Comparison of ENCODE assay signal across 12 mouse cellular contexts in genomic region chr4:108621504-108621903, GRCm38 (mm10). TPM values are rescaled to one million over a fixed set of nuclear protein-coding genes. Genes with fewer than 3 reads are reported as not detected.
DNase-seq lines count a peak whose midpoint lies in the region; TF ChIP-seq lines count a peak whose summit lies in the region.
"Had no signal": no experiment of that assay in that cellular context is flagged by ENCODE, and none has a peak within 500 bp of the region (broad histone marks: within the 10 kb centered on the region; RNA-seq: fewer than 3 reads in every experiment).

No protein-coding gene starts in this region.

- H3K36me3 ChIP-seq in testis, adult 2 months (ENCODE audit: control insufficient read depth, insufficient read depth, low read length) = no peaks in the 10 kb centered on the region; the same call in 1 of the 2 replicates

- TF ChIP-seq POLR2A in testis, adult 2 months (IDR thresholded peaks at IDR 0.05; ENCODE audit: control insufficient read depth, low read depth, low read length) = no peak

- H3K4me1 ChIP-seq in testis, adult 2 months (ENCODE audit: control insufficient read depth, insufficient read depth, low read length) = peaks cover 11% of the 10 kb centered on the region

- intact Hi-C loops in left cerebral cortex, postnatal 14 days (cut with DNase I) = no loop called here

- peak; percentile 36; the same call in 1 of the 2 replicates for TF ChIP-seq CTCF in testis, adult 2 months (IDR thresholded peaks at IDR 0.05; ENCODE audit: control insufficient read depth, insufficient read depth, insufficient replicate concordance, low read depth, low read length)

- DNase-seq in heart, postnatal 4 days = peak; percentile 31
- no peak for DNase-seq in heart, adult 9 months (ENCODE audit: low spot score in 2 of 2)
- DNase-seq in testis, postnatal 10 days (ENCODE audit: low spot score) = no peak
- DNase-seq in R1 (ENCODE audit: low read depth, low spot score) = peak; percentile 73
- DNase-seq in left cerebral cortex, postnatal 14 days (ENCODE audit: low spot score in 2 of 2) = no peak
- DNase-seq in retina, postnatal 1 day = no peak
- DNase-seq: gastrocnemius, postnatal 14 days; heart, postnatal 10 days; kidney, postnatal 10 days; liver, embryonic 13.5 days had no signal

- no peak overlapping the region for H3K27ac ChIP-seq in testis, adult 2 months (ENCODE audit: control insufficient read depth, insufficient read depth, low read depth, low read length)
- H3K27ac ChIP-seq: forebrain, embryonic 12.5 days had no signal

- H3K4me3 ChIP-seq in testis, adult 2 months (ENCODE audit: control insufficient read depth, low read depth, low read length) = no peak overlapping the region

- H3K27me3 ChIP-seq in testis, adult 2 months (ENCODE audit: control insufficient read depth, insufficient read depth, low read length) = no peaks in the 10 kb centered on the region
- H3K27me3 ChIP-seq: forebrain, embryonic 12.5 days; liver, embryonic 13.5 days had no signal

RNA-seq across cellular contexts. Expression of gene Cc2d1b, which starts 1.8 kb away (rescaled TPM):
- 10 to 100 TPM; 24.5 to 24.6 TPM for total RNA-seq in heart, postnatal 4 days (2021)
- polyA plus RNA-seq in testis, adult 2 months (2012; rRNA removed) = 33.9 and 37.8 TPM in 2 replicates
- 10 to 100 TPM; 28.3 to 34.5 TPM for total RNA-seq in left cerebral cortex, postnatal 14 days (2021)

RNA-seq across cellular contexts. Expression of gene Orc1, which starts 42.3 kb away (rescaled TPM):
- 1 to 10 TPM; 3.4 to 4.3 TPM for total RNA-seq in heart, postnatal 4 days (2021)
- 3.4 and 4.1 TPM in 2 replicates for polyA plus RNA-seq in testis, adult 2 months (2012; rRNA removed)
- under 1 TPM in 1 of 2 experiments, not detected in 1; 0.25 TPM for total RNA-seq in left cerebral cortex, postnatal 14 days (2021)

RNA-seq across cellular contexts. Expression of gene Prpf38a, which starts 42.4 kb away (rescaled TPM):
- 10 to 100 TPM; 33.9 to 35.0 TPM for total RNA-seq in heart, postnatal 4 days (2021)
- 11.7 and 14.1 TPM in 2 replicates for polyA plus RNA-seq in testis, adult 2 months (2012; rRNA removed)
- 10 to 100 TPM; 37.4 to 38.2 TPM for total RNA-seq in left cerebral cortex, postnatal 14 days (2021)

Comparison
In these comparisons a context has a peak if more than half of its experiments do, and no peak if none do; other contexts are left out.
1. DNase-seq: peak in heart, postnatal 4 days (single experiment) and R1 (single experiment); none in heart, adult 9 months (0 of 2), testis, postnatal 10 days (single experiment), left cerebral cortex, postnatal 14 days (0 of 2) and retina, postnatal 1 day (single experiment).